Mouse (Mus musculus) induced T-regulatory cell, adult 2 months (primary cell): Measurements from ENCODE around the gene Nudc.
A peak's percentile ranks its signal among the peaks of the same experiment; 100 is the strongest.
"Not testable (repeated sequence)": the region's sequence is repeated elsewhere in the genome, so short reads cannot be mapped to it uniquely, and the experiment has no call there.

Source experiments
- DNase-seq: peaks from one replicate; pipeline ENCODE4 v3.0.0-alpha.2; 2012; ENCODE audit warnings: low read depth

Nudc gene

DNA sequence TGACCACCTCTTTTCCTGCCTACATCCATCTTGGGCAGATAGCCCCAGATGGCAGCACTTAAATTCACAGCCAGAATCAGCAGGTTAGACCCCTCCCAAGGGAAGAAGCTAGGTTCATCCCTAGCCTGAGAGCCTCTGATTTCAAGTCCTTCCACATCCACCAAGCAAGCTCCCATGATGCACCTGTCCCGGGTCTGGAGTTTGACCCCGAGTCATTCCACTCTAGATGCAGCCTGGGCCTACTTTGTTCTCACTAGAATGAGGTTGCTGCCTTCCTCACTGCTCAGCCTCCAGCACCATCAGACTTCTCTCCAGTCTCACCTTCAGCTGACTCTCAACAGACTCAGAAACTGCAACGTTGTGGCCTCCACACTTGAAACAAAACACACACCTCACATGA lies 9.7 kb downstream of the Nudc start:
- no peak for DNase-seq

DNA sequence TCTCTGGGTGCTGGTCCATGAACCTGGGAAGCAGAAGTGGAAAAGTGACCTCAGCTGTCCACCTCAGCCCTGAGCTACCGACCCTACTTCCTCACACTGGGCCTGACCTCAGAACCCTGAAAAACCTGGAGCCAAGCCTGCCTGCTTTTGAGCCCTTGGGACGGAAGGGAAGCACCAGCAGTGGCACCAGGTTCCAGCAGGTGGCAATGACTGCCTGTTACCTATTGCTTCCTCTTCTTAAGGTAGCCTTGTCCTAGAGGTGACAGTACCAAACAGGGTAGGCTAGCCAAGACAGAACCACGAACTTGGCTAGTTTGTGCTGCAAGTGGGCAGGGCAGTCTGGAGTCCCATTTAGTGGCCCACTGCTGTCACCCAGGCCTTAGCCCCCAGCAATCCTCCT lies 13.0 kb downstream of the Nudc start:
- DNase-seq, result no peak

DNA sequence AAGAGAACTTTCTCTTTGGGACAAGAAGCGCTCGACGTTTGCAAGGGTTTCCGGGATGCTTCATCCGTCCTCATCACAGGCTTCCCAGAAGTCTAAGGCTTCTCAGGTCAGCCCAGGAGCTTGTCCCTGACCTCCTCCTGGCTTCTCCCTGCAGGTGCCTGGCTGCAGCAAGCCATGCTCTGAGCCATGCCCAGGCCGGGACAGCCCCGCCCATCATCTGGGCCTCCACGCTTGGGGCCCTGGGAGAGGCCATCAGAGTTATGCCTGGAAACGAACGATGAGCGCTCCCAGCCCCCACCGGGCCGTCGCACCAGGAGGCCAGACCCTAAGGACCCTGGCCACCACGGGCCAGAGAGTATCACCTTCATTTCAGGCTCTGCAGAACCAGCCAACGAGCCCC lies 18.0 kb downstream of the Nudc start:
- no peak for DNase-seq

DNA sequence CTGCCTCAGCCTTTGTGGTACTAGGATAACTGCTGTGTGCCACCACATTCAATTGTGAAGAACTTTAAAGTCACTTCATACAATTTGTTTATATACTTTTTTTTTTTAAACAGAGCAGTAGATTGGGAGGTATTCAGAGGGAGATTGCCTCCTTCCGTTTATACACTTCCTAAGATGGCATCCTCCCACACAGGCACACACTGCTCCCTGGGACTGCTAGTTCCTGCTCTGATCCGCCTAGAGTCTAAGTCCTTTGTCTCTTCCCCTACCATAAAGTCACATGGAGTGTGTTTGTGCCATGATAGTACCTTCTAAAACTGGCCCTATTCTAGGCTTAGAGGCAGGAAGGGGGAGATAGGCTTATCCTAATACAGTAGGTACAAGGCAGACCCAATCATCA lies 24.3 kb downstream of the Nudc start:
- no peak for DNase-seq

DNA sequence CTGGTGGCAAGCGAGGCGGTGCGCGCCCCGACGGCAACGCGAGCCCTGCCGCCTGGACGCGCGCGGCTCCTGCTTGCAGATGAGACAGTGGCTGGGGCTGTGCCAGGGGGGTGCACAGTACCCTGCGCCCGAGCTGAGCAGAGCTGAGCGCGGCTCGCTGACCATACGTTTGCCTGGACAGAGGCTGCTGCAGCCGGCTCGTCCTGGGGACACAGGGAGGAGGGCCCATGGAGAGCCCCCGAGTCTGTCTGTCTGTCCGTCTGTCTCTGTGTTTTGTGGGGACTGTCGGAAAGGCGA lies 26.5 kb downstream of the Nudc start:
- DNase-seq, result no peak

DNA sequence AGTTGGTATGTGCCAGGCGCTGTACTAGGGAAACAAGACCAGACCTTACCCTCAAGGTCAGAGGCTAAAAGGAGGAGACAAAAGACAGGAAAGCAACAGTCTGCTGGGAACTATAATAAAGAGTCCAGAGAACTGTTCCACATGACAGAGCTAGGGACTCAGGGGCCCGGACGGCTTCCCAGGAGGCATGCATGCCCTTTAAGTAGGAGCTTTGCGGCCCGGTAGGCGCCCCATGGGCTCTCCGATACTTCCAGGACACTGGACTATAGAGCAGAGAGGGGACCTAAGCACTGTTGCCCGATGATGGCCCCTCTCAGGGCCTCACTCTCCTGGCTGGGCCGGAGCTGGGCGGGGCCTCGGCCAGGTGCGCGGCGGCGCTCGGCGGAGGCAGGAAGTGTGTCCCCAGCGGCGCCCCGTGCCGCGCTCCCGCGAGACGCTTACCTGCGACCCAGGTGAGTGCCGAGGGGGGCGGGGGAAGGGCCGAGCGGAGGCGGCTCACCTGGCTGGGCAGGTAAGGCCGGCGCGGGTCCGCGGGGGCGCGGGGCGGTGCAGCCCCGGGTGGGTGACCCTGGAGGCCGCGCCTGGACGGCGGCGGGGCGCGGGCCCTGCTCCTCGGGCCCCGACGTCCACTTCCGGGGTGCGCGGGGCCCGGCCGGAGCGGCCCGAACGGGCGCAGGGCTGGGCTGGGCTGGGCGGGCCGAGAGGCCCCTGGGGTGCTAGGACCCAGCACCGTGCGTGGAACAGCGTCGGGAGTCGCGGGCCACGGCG lies 27.0 kb downstream of the Nudc start, which contains the start of gene Kdf1:
Gene Kdf1, plus strand, starts transcription at position 363 of the 768 bp plus-strand sequence.
- DNase-seq, result peak; percentile 26

DNA sequence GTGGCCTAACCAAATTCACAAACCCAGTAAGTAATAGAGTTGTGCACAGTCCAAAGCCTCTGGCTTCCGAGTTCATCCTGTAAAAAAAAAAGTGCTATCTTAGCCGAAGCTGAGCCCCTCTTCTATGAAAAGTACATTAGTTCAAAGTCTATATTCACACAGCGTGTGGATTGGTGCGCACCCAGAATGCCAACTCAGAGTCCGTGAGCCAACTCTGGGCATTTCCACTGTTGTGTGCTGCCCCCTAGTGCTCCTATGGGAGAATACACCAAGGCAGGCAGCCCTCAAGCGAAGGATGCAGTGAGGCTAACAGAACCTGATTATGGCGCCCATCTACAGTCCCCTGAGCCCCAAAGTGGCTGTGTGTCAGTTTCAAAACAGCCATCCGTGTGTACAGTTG lies 32.8 kb downstream of the Nudc start:
- peak; percentile 84 for DNase-seq

DNA sequence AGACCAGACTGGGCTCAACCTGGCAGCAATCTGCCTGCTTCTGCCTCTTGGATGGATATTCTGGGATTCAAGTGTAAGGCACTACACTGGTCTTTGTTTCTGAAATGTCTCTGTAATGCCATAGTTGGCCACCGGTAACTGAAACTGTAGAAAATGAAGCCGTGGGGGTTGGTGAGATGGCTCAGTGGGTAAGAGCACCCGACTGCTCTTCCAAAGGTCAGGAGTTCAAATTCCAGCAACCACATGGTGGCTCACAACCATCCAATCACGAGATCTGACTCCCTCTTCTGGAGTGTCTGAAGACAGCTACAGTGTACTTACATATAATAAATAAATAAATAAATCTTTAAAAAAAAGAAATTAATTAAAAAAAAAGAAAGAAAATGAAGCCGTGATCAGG lies 33.3 kb downstream of the Nudc start:
- DNase-seq, result not testable (repeated sequence)

DNA sequence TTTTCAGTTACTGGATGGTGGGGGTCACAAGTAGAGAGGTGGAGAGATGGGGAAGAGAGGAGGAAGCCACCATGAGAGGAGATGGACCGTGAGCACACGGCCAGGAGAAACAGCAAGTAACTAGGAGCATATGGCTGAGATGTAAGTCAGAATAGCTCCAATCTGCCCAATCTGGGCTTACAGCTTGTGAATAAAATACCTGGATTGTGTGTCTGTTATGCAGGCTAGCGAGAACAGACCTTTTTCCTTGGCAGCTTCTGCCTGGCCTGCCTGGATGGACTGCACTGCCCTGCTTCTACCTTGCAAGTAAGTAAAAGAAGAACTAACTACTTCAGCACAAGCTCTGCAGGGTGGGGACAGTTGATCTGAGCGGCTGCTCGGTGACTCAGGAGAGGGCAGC lies 34.7 kb downstream of the Nudc start:
- no peak for DNase-seq

DNA sequence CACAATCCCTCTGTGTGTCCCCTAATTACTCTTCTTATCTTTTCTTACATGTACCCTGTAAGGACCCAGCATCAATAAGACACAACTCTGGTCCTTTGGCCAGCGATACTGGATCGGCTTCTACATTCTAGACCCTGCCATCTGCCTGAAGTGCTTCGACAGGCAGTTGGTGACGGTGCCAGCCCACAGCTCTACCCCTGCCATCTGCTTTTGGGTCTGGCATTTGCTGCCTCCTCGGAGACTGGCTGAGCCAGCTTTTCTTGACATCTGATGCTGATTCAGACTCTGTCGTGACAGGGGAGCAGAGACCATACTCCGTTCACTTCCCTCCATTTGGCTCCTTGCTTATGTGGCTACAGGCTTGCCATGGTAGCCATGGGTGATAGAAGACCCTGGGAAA lies 36.8 kb downstream of the Nudc start:
- no peak for DNase-seq

DNA sequence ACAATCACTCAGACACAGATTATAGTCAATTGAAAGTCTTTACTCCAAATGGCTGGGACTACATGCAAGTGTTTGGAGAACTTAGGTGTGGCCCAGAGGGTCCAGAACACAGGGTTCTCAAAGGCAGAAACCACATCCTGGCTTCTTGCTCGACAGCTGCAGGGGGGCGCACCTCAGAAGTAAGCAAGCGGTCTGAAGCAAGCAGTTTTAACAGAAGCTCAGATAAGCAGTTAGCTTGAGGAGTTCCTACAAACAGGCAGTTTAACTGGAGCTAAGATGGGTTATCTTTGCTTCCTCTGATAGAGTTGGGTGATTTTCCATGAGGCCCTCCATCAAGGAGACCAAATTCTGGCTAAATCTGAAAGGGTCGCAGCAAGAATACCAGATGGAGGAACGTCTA lies 39.2 kb downstream of the Nudc start:
- DNase-seq, result no peak

DNA sequence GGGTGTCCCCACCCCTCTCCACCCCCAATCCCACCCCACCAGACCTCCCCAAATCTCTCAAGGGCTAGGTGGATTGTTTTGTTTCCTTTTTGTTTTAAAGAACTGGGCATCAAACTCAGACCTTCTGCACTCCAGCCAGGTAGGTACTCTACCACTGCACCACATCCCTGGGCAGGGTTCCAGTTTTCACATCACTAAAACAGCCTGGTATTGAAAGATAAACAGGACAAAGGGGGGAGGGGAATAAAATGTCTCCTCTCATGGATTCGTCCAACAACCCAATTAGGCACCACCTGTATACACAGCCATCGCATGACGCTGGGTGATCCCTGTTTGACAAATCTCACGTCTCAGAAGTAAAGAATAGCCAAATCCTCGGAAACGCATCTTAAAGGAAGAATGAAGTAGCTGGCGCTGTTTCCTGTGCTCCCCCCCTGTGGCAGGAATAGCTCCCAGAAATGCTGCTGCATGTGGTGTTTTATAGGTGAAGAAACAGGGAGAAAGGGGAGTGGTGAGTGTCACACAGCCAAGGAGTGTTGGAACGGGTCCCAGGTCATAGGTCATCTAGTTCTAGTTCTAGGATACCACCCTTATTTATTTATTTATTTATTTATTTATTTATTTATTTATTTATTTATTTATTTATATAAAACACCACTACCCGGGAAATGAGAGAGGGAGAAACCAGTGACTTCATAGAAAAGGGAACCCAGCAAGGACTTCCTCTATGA lies 40.9 kb downstream of the Nudc start:
- no peak for DNase-seq

DNA sequence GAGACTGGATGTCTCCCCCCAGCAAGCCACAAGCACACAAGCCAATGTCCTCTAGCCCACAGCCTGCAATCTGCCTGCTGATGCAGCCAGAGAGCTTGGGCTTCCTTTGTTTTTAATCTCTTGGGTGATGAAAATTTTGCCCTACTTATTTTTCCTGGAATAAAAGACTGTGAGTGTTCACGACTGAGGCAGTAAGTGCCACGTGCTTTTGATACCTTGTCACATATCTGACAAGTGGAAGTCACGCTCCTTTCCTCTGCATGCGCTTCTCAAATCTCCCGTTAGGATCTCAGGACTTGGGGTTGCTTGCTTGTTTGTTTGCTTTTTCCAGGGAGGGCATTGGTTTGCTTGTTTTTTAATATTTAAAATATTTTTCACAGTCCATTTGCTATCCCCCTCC lies 41.5 kb downstream of the Nudc start:
- DNase-seq, result no peak

DNA sequence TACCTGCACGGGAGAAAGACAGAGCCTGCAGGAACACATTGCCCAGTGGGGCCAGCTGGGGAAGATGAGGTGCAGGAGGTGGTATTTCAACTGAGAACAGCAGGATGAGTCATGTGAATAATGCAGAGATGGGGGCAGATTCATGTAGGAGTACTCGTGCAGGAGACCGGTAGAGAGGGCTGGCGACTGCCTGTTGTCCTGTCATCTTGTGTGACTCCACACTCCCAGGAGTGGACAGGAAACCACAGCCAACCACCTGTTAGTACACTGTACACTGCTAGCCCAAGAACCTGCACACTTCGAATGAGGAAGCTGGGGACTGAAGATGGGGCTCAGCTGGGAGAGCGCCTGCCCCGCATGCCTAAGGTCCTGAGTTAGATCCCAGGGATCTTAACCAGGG lies 44.3 kb downstream of the Nudc start:
- DNase-seq, result no peak

DNA sequence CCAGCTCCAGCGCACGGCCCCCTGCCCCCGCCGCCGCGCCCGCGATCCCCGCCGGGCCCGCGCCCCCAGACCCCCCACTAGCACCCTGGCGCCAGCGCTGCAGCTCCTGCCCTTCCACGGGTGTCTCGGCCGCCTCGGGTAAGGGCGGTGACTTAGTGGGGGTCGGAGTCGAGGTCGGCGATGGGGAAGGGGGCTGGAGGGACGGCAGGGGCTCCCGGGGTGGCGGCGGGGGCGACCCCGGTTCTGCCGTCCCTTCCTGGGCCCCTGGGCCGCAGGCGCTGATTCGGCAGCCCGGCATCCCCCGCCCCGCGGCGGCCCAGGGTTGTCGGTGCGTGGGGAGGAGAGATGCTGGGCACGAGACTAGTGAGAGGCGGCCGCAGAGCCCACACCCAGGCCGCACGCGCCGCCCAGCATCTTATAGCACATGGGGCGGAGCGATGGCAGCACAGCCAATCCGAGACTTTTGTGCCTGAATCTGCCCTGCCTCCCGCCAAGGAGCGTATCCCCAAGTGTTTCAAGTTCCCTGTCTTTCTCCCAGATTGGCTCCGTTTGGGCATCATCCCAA lies 47.6 kb downstream of the Nudc start, which contains the start of gene Trnp1:
Gene Trnp1, minus strand, starts transcription at position 391 of the 565 bp plus-strand sequence.
- peak; percentile 87 for DNase-seq

DNA sequence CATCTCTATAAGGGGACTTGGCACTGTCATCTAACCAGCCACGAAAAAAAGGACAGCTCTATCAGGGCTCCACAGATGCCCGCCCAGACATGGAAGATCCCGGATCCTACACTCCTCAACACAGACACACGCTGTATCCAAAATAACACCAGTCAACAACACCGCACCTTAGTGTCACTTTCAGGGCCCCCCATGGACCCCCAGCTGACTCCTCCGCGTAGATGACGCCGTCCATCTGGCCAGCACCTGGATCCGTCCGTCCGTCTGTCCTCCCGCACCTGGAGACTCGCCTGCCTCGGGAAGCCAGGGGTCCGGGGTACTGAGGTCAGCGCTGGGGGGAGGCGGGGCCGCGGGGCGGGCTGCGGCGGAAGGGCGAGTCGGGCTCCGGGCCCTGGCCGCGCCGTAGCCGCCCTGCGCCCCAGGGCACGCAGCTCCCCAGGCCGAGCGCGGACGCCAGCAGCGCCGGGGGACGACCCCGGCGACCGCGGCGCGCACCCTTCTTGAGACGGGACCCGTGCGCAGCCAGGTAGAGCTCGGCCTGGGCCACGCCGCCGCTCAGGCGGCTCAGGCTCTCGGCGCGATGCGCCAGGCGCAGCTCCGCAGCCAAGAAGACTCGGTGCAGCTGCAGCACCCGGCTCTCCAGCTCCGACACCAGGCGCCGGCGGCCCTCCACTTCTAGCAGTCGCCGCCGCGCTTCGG lies 48.2 kb downstream of the Nudc start:
- DNase-seq, result no peak

DNA sequence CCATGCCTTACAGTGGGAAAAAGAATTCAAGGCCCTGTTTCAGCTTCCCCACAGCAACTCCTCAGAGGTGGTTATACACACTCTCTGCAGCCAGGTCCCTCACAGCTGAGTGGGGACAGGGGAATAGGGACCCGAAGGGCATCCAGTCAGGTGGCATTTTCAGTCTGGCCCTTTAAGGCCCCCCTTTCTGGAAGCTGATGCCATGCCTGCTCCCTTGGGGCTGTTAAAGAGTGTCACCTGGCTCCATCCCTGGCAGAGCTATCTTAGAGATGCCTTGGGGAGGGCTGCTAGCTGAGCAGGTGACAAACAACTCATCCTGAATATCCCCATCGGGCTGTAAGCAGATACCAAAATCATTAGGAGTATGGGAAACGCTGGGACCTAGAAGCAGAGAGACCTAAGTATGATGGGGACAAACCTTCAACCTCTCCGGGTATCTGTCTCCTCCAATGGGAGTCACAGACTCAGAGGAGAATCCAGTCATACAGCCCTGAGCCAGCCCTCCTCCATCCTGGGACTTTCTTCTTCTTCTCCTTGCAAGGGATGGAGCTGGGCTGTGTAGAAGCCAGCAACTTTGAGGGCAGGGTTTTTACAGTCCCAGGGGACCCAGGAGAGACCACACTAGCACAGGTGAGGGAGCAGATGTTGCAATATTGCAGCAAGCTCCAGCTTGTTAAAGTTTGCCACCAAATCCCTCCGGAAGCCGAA lies 48.9 kb downstream of the Nudc start:
- DNase-seq, result no peak

DNA sequence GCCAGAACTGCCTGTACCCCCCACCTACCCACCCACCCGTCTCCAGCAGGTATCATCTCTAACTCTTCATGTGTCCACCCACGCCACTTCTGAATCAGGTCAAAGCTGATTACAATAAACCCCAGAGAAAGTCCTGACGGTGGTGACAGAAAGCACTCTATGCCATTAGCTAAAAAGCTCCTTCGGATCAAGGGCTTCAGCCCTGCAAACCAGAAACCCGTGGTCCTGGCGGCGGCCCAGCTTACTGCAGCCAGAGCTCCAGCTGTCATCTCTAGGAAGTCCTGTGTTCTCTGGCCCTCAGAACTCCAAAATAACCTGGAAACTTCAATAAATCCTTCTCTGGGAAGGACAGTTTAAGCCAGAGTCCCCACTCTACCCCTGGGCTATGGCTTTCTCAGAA lies 50.1 kb downstream of the Nudc start:
- DNase-seq, result peak; percentile 47

DNA sequence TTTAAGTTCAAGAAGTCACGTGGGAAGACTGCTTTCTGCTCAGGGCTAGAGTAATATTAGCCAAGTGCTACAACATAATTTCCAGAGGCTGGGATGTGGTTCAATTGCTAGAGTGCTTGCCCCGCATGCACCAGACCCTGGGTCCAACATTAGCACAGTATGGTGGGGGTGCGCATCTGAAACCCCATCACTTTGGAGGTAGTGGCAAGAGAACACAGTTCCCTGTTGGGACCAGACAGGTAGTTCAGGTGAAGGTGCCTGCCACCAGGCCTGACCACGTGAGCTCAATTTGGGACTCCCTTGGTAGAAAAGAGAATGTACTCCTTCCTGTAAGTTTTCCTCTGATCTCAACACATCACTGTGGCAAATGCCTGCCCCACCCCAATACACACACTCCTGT lies 50.9 kb downstream of the Nudc start:
- DNase-seq, result no peak

DNA sequence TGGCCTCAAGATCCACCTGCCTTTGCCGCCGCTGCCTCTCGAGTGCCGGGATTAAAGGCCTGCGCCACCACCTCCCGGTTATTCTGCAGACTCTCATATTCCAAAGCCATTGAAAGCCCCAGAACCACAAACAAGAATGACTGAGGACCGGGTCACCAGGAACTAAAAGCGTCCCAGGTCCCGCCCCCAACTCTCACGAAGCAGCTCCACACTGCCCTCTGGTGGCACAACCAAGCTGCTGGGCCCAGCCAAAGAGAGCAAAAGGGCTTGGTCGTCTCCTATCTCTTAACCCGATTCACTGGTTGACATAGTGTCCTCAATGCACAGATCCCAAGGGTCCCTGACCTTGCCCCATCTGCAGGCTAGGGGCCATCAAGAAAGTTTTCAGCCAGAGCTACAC lies 51.4 kb downstream of the Nudc start:
- DNase-seq, result peak; percentile 95

DNA sequence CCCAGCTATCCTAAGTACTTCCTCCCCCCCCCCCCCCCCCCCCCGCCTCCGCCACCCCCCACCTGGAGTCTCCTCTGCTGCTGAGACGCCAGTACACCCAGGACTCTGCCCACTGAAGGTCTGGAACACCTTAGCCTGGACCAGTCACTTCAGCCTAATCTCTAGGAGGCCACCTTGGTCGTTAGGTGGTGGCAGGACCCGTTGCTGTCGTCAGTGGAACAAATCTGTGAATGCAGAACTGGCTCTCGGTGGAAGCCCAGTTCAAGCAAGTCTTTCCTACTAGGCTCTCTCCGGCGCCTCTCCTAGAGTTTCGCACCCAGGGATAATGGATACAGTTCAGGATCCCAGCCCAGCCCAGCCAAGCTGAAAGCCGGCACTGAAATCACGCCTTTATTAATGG lies 51.9 kb downstream of the Nudc start:
- peak; percentile 60 for DNase-seq

DNA sequence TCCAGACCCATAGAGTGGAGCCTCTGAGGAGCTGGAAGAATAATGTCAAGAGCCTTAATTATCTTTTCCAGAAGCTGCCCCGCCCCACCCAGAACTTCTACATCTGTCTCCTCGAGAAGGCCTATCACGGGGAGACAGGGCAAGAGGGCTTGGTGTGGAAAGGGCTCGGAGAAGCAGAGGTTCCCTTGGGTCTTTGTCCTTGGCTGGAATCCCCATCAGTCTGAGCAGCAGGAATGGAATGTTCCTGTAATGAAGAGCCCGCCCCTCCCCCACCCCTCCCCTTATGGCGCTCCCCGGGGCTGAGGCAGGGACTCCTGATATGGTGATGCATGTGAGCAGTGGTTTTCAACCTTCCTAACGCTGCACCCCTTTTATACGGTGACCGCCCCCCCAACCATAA lies 54.0 kb downstream of the Nudc start:
- no peak for DNase-seq
